9 mouse cellular contexts compared by ENCODE assay signal in genomic region chr2:54083861-54084736, GRCm38 (mm10). TPM values are rescaled to one million over a fixed set of nuclear protein-coding genes. Genes with fewer than 3 reads are reported as not detected.
DNase-seq lines count a peak whose midpoint lies in the region; ATAC-seq and TF ChIP-seq lines count a peak whose summit lies in the region.
"Had no signal": no experiment of that assay in that cellular context is flagged by ENCODE, and none has a peak within 500 bp of the region (broad histone marks: within the 10 kb centered on the region; RNA-seq: fewer than 3 reads in every experiment).

No protein-coding gene starts in this region.

- peak; percentile 9 for DNase-seq in adrenal gland, postnatal 10 days
- no peak for DNase-seq in adrenal gland, adult 18-20 months (ENCODE audit: low spot score in 2 of 2)
- peak; percentile 31 for DNase-seq in hindbrain, embryonic 14.5 days (ENCODE audit: low spot score)
- DNase-seq in lung, postnatal 0 days (ENCODE audit: low spot score): peak; percentile 30
- no peak for DNase-seq in ovary, postnatal 36 days (ENCODE audit: low spot score)
- no peak for DNase-seq in natural killer cell, adult 2 months (ENCODE audit: low spot score in 2 of 2)

- ATAC-seq in megakaryocyte, adult 5-6 weeks (ENCODE audit: poor library complexity, severe bottlenecking): no peak
- ATAC-seq in hindbrain, embryonic 14.5 days (ENCODE audit: low FRiP score): peak; percentile 0; the same call in 1 of the 2 replicates
- no peak for ATAC-seq in lung, postnatal 0 days

- peaks cover 31% of the 10 kb centered on the region for H3K27me3 ChIP-seq in megakaryocyte, embryonic 14.5 days (replicated peaks)
- no peaks in the 10 kb centered on the region for H3K27me3 ChIP-seq in hindbrain, embryonic 14.5 days (ENCODE audit: control insufficient read depth, insufficient read depth, low read length)
- peaks cover 8% of the 10 kb centered on the region for H3K27me3 ChIP-seq in lung, postnatal 0 days (replicated peaks; ENCODE audit: insufficient read depth, low read length)

- no peaks in the 10 kb centered on the region for H3K36me3 ChIP-seq in megakaryocyte, embryonic 14.5 days (replicated peaks; ENCODE audit: low read length)
- no peaks in the 10 kb centered on the region for H3K36me3 ChIP-seq in hindbrain, embryonic 14.5 days (replicated peaks; ENCODE audit: control insufficient read depth, insufficient read depth)
- H3K36me3 ChIP-seq in lung, postnatal 0 days (ENCODE audit: insufficient read depth, low read length): no peaks in the 10 kb centered on the region

- H3K4me1 ChIP-seq in megakaryocyte, embryonic 14.5 days: peaks cover 14% of the 10 kb centered on the region
- H3K4me1 ChIP-seq in hindbrain, embryonic 14.5 days (replicated peaks; ENCODE audit: control insufficient read depth, insufficient read depth, low read length): peaks cover 16% of the 10 kb centered on the region
- H3K4me1 ChIP-seq in lung, postnatal 0 days (ENCODE audit: insufficient read depth, low read depth, low read length): 0 out of 2 replicates have a peak, but pooled peaks cover 5% of the 10 kb centered on the region

- H3K9me3 ChIP-seq in megakaryocyte, embryonic 14.5 days: no peaks in the 10 kb centered on the region
- no peaks in the 10 kb centered on the region for H3K9me3 ChIP-seq in hindbrain, embryonic 14.5 days (ENCODE audit: control insufficient read depth, low read length)
- H3K9me3 ChIP-seq in lung, postnatal 0 days (ENCODE audit: low read length): no peaks in the 10 kb centered on the region

- peak overlapping the region; percentile 88 for H3K4me2 ChIP-seq in hindbrain, embryonic 14.5 days (replicated peaks)
- peak overlapping the region; percentile 71 for H3K4me2 ChIP-seq in lung, postnatal 0 days (replicated peaks; ENCODE audit: low read depth, low read length)

- H3K4me3 ChIP-seq in megakaryocyte, embryonic 14.5 days (replicated peaks): peak overlapping the region; percentile 73
- H3K4me3 ChIP-seq in hindbrain, embryonic 14.5 days (replicated peaks; ENCODE audit: low read length): peak overlapping the region; percentile 61
- H3K4me3 ChIP-seq in lung, postnatal 0 days (ENCODE audit: low read depth, low read length): peak overlapping the region; percentile 40
- H3K4me3 ChIP-seq: erythroblast, embryonic 14.5 days had no signal

- peak overlapping the region; percentile 66 for H3K9ac ChIP-seq in hindbrain, embryonic 14.5 days
- H3K9ac ChIP-seq in lung, postnatal 0 days (replicated peaks; ENCODE audit: low read depth): peak overlapping the region; percentile 3; the same call in 1 of the 2 replicates

- no peak for TF ChIP-seq EP300 in lung, postnatal 0 days (IDR thresholded peaks at IDR 0.05)

- H3K27ac ChIP-seq in hindbrain, embryonic 14.5 days: peak overlapping the region; percentile 72
- no peak overlapping the region for H3K27ac ChIP-seq in lung, postnatal 0 days (ENCODE audit: low read length)

- under 1% methylated on average over 29 of the region's 29 CpGs for WGBS in hindbrain, embryonic 14.5 days
- WGBS in lung, postnatal 0 days: 4% methylated on average over 29 of the region's 29 CpGs

- TF ChIP-seq CTCF in lung, postnatal 0 days (IDR thresholded peaks at IDR 0.05): no peak

RNA-seq across cellular contexts. Expression of gene Rprm, which starts 1.3 kb away (rescaled TPM):
- total RNA-seq in adrenal gland, postnatal 10 days (2021): 1 to 10 TPM in 1 of 2 experiments, under 1 TPM in 1; 0.48 to 1.8 TPM
- under 1 TPM; 0.20 to 0.35 TPM for total RNA-seq in adrenal gland, adult 18-20 months (2021)
- polyA plus RNA-seq in megakaryocyte, embryonic 14.5 days (2012; ENCODE audit: insufficient read depth, low replicate concordance): not detected in 2 replicates
- not detected in 2 replicates for total RNA-seq in megakaryocyte, adult 5-6 weeks (2015)
- not detected in 2 replicates for total RNA-seq in megakaryocyte, adult 5-6 weeks (2017)
- polyA plus RNA-seq in hindbrain, embryonic 14.5 days (2014; fragmentation: Nextera tagmentation; extraction: Ambion mirVana): 68.0 and 83.1 TPM in 2 replicates
- polyA plus RNA-seq in lung, postnatal 0 days (2015; fragmentation: Nextera tagmentation; extraction: Ambion mirVana): 13.8 and 20.5 TPM in 2 replicates

Comparison
In these comparisons a context has a peak if more than half of its experiments do, and no peak if none do; other contexts are left out.
1. DNase-seq: peak in adrenal gland, postnatal 10 days (single experiment), hindbrain, embryonic 14.5 days (single experiment) and lung, postnatal 0 days (single experiment); none in adrenal gland, adult 18-20 months (0 of 2), ovary, postnatal 36 days (single experiment) and natural killer cell, adult 2 months (0 of 2).
2. Peak in every context shown above with its lines, with median percentiles within 50 percentile points of each other: H3K4me3 ChIP-seq.